Mouse (Mus musculus) frontal cortex, adult (tissue): ENCODE data around the gene B2m.
"Not testable (repeated sequence)": the region's sequence is repeated elsewhere in the genome, so short reads cannot be mapped to it uniquely, and the experiment has no call there.

Experiments
- ATAC-seq: cut with Nextera tagmentation; 2 replicates; pipeline ENCODE4 v1.9.2; 2017; ENCODE audit warnings: mild to moderate bottlenecking, moderate library complexity, mixed read lengths; ENCODE audit not compliant: low TSS enrichment

The B2m gene

DNA sequence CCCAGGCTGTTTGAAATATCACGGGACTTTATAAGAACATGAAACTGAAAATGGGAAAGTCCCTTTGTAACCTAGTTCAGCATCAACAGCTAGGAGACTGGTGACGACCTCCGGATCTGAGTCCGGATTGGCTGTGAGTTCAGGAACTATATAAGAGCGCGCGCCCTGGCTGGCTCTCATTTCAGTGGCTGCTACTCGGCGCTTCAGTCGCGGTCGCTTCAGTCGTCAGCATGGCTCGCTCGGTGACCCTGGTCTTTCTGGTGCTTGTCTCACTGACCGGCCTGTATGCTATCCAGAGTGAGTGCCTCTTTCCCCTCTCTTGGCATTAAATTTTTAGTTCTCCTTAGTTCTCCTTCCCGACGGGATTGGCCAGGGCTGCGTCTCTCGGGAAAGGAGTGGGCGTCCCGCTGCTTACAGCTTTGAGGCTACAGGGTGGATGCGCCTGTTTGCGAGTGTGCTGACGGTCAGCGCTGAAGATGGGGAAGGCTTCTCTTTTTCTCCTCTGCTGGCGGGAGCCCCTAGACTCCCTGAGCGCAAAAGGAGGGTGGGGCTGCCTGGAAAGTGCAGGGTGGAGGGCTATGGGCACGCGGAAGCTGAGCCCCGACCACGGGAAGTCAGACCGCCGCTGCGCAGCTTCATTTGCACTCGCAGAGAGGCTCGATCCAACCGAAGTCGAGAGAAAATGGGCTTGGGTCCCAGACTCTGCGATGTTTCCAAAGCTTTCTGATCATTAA is at the start of gene B2m:
Gene B2m, plus strand, starts transcription at position 179 of the 734 bp plus-strand sequence.
- ATAC-seq = peak; percentile 96

DNA sequence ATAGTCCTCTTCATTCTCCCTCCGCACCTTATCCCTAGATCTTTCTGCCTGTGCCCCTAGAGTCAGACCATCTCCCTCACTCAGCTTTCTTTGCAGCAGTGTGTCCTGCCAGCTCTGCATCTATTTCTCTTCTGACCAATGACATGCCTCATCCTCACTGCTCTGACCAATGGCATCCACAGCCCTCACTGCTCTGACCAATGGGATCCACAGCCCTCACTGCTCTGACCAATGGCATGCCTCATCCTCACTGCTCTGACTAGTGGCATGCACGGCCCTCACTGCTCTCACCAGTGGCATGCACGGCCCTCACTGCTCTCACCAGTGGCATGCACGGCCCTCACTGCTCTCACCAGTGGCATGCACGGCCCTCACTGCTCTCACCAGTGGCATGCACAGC is 49.8 kb upstream of the B2m start:
- ATAC-seq = not testable (repeated sequence)

DNA sequence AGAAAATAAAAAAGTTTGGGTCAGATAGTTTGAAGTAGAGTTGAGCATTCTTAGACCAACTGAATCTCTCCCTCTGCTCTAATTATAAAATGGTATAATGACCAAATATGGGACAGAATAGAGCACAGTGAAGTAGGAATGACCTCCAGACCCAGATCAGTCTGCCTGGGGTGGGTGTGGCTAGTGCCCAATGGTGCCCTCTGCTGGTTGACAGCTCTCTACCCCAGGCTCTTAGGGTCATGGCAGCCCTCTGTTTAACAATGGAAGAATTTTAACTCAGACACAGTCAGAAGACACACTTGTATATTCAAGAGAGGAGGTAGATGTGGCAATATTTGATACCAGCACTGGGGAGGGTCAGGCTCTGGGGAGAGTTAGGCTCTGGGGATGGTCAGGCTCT is 45.4 kb upstream of the B2m start:
- no peak for ATAC-seq

DNA sequence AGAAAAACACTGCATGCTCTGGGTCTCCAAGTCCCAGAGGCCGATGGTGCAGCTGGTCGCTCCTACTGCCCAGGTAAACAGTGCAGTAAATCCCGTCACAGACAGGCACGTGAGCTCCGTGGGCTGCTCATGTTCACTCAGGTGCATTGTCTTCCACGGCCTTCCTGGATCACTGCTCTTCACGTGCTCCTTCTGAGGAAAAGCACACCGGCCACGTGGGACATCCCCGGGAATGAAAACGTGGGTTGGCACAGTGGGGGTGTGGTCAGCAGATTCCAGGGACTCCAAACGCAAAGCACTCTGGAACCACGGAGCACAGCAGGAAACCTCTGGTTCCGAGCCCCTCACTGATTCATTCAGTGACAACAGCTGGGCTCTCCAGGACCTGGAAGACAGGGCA is 39.4 kb upstream of the B2m start:
- ATAC-seq = no peak

DNA sequence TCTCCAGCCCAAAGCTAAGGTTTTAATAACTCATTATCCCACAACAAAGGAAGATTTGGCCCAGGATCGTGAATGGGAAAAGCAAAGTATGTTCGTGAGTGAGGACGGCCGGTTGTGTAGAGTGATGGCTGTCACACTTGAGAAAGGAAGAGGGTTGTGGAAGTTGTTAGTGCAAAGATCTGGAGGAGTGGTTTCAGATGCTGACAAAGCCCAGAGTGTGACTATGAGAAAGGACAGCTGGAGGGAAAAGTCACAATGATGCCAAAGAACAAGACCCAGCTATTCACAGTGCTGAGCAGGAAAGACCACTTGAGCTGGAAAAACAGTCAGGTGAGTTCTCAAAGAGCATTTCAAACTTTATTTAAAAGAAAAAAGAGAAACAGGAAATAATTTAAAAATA is 37.8 kb upstream of the B2m start:
- ATAC-seq = no peak

DNA sequence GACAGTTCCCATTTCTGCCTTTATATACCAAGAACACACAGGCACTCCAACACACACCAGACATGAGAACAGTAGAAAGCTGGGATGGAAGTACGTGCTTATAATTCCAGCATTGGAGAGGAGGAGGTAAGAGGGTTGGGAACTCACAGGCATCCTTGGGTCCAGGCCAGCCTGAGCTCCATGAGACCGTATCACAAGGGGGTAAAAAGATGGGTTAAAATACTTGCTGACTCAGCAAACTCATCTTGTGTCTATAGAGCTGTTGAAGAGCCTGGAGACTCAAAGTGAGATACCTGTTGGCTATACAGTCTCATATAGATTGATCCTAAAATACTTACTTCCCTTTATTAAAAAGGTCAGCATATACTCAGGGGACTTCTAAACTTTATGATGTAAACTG is 30.6 kb upstream of the B2m start:
- no peak for ATAC-seq

DNA sequence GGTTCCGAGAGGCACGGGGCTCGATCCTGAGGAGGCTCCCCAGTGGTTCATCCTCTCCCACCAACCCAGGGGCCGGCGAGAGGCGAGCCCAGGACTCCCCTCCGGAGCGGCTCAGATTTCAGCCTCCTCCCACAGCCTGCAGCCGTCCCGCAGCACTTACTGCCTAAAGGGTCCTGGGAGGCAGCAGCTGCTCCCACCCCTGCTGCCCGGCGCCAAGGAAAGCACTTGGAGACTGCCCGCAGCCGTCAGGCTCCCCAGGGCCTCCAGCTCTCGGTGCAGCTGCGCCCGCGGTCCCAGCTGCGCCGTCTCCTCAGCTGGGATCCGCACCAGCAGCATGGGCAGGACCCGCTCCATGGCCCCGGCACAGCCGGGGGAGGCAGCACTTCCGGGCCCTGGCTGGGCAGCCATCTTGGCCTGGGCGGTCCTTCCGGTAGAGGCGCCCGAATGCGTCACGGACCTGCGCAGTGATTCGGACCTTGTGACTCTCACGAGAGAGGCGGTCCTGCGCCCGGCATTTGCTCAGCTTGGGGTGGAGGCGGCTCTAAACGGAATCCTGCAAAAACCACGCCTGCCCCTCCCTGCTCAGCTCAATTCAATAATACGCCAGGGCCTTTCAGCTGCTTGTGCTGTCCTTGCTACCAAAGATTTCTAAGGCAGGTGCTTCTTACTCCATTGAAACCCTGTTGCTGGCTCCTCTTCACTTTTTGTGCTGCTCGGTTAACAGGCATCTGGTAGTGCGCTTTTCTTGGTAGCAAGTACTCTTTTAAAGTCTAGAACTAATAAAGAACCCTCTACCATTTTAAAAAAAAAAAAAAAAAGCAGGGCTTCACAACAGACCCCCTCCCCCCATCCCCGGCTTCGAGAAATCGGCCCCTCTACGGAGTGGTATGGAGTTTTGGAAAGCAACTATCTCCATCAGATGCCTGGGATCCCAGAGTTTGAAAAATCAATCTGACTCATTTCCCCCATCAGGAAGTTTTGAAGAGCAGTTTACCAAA is 29.2 kb upstream of the B2m start, which contains the start of gene Spg11:
Gene Spg11, minus strand, starts transcription at position 426 of the 998 bp plus-strand sequence.
- ATAC-seq = peak; percentile 99

DNA sequence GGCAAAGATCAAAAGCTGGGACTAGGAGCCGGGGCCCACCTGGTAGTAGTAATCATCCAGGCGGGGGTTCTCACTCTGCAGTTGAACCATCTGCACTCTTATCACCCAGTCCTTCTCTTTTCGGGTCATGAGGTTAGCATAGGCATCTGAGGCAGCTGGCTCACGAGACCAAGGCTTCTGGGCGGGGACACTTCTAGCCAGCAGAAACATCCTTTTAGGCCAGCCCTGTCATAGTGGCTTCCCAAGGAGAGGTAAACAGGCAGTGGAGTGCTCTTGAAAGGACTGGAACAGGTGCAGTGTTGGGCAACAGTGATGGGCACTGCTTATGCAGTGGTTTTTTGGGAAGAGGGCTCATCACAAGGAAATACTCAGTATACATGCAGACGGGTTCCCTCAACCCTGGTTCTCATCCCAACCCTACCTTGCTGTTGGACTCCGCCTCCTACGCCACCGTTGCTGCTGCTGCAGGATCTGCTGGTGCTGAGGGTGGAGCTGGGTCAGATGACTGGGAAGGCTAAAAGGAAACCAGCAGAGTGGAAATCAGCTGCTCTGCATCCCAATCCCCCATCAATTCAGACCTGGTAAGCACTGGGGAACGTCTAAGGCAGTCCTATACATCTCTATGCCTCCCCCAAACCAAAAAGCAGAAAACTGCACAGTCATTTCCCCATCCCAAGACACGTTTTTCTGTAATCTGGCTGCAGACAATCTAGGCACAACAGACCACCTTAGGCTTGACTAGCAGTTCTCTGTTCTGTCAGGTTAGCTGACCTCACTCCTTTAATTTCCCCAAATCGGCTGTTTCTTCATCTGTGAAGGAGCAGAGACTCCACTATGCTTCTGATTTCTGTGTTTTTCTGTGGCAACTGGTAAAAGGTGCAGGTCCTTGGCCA is 21.6 kb upstream of the B2m start:
- no peak for ATAC-seq

DNA sequence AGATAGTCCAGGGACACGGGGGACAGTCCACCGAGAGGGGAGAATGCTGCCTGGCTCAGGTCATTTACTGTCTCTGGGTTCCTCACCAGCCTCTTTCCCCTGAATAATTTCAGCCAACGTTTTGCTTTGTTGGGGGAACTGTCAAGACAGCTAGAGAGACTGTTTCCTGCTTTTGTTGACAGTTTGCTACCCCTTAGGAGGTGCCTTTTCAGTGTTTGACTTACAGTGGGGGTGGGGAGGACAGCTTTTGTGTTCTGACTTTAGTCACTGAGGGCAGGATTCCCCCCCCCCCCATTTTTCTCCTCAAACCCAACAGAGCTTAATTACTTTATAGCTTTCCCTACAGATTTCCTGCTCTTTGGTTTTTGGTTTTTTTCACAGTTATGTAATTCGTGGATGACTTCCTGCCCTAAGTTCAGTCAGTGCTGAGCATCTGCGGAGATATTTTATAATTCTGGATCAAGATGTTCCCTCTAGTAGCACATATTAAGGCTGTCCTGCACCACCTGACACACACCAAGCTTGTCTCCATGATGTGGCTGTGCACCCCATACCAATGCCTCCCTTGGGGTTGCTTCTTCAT is 20.6 kb upstream of the B2m start:
- ATAC-seq = no peak

DNA sequence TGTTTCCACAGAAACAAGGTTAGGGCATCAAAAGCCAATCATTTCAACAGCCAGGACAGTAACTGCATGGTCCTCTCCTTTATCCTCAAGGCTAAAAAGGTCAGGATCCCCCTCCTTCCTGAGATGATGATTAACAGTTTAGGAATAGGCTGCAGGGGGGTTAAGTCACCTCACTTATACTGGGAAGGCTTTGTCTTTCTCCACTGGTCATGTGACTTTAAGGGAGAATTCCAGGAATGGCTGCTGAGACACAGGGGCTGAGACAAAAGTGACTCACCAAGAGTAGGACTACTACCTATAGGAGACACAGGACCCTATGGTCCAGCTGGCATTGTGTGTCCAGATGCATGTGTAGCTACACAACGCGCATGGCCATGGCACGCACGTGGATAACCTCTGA is 19.9 kb upstream of the B2m start:
- ATAC-seq = no peak

DNA sequence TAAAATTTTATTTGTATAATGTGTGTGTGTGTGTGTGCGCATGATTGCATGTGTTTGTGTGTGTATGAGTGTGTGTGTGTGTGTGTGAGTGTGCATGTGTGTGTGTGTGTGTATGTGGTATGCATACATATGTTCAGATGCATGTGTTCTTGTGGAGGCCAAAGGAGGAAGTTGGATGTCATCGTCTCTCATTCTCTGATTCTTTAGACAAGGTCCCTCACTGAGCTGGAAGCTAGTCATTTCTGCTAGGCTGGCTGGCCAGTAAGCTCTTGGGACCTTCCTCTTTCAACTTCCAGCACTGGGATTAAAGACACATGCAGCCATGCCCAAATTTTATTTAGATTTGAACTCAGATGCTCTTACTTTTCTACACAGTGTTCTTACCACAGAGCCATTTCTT is 15.4 kb upstream of the B2m start:
- ATAC-seq = no peak

DNA sequence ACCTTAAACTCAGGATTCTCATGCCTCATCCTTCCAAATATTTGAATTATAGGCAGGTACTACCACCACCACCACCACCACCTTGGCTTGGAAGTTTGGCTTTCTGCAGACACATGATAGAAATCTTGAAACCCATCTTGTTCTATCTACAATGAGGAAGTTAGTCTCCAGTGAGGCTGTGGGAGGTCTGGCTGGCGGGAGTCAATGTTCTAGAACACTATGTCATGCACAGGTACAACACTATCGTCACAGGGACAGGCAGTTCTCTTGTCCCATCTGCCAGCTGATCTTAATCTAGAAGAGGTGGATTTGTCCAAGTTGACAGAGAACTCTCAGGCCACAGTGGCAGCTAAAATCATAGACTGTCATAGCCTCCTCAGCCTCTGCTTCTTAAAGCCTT is 14.9 kb upstream of the B2m start:
- ATAC-seq = no peak

DNA sequence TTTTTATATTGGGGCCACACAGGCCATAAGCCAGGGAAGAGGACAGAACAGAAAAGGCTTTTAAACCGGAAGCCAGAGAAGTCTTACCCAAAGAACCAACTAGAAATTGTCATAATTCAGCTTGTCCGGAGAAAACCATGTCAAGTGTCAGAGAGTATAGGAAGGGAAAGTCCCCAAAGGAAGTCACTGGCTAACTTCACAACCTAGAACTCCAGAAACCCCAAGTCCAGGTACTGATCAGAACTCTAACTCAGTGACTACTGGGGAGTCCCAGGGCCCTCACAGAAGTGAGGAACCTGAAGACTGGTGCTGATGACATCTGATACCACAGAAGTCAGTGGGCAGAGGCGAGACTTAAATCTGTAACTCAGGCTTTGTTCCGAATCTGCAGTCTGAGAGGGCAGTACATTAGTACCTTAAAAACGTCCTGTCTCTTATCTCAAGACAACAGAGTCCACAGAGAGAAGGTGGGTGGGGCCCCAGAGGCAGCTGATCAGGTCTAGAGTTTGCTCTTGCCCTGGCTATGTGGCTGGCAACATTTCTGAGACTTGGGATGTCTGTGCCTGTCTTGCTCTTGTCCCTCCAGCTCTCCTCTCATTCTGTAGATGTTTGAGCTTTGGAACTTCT is 9.5 kb upstream of the B2m start:
- no peak for ATAC-seq

DNA sequence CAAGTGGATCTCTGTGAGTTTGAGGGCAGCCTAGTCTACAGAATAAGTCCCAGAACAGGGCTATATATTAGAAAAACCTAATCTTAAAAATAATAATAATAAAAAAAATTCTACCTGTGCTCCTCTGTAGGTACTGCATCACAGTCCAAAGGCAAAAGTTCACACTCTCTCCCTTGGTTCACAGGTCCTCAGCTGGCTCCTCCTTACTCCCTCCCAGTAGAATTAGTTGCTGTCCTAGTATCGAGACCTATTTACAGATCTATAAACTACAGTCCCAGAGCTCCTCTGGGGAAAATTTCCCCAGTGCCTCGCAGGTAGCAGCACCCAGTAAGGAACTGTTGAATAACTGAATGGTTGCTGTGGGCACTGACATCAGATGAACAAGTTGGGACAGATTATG is 6.7 kb upstream of the B2m start:
- ATAC-seq = no peak

DNA sequence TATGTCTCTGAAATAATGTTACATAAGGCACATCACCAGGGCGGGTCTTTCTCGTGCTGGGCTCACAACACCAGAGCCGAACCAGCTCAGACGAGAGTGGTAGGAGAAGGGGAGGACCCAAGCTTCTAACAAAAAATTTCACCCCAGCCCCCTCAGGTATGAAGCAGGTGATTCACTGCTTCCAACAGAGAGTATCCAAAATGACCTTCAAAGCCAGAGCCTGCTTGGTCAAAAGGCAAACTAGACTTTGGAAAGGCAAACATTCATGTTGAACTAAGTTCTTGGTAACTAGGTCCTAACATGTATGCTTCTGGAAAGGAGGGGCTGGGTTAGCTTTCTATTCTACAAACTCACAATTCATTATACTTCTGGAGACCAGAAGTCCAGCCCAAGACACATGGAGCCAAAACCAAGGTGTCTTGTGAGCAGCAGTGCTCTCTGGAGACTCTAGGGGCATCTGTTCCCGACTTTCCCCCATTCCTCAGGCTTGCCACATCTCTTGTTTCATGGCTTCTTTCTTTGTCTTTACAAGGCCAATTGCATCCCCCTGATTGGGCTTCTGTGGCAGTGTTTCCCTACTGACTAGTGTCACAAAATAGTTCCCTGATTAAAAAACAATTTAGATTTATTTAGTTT is 6.0 kb upstream of the B2m start:
- ATAC-seq = no peak

DNA sequence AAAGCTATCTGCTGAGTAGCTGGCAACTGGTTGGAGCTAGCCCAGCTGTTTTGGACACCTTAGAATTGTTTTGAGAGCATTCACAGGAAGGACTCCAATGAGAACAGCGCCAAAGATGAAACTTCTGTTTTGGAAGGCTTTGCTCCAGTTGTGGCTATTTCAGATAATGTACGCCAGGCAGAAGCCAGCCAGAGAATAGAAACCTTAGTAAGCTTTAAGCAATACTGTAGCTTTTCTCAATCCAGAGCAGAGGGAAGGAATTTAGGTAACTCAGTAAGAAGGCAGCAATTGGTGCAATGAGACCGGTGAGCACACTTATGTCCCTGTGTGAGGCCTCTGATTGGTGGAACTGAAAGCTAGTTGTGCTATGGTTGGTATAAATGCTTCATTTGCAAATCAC is 4.4 kb upstream of the B2m start:
- ATAC-seq = no peak

DNA sequence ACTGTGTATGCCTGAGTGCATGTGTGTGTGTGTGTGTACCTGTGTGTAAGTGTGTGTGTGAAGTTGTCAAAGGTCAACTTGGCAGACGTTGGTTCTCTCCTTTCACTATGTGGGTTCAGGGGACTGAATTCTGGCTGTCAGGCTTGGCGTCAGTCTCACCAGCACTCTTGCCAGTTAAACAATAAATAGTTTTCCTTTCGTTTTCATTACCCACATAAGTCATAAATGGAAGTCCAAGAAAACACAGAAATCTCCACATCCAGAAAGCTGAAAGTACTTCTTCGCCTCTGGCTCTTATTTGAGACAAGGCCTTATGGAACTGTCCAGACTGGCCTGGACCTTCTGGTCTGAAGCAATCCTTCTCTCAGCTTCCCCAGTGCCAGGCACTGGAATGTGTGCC is 1.7 kb upstream of the B2m start:
- ATAC-seq = no peak

DNA sequence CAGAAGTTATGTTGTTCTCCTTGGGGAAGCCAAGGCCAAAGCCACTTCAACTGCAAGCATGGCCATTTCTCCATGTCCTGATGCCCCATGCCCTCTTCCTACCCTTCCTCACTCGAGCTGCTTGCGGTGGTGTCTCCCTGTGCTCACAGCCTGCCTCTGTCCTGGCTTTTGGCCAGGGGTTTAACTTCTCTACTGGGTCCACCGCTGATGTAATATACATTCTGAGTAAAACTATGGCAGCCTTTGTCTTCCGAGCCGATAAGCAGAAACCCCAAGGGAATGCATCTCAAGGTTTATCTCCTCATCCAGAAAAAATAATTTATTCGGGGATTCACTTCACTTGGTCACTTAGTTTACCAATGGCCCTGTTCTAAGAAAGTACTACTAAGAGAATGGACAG is 799 bp upstream of the B2m start:
- no peak for ATAC-seq

DNA sequence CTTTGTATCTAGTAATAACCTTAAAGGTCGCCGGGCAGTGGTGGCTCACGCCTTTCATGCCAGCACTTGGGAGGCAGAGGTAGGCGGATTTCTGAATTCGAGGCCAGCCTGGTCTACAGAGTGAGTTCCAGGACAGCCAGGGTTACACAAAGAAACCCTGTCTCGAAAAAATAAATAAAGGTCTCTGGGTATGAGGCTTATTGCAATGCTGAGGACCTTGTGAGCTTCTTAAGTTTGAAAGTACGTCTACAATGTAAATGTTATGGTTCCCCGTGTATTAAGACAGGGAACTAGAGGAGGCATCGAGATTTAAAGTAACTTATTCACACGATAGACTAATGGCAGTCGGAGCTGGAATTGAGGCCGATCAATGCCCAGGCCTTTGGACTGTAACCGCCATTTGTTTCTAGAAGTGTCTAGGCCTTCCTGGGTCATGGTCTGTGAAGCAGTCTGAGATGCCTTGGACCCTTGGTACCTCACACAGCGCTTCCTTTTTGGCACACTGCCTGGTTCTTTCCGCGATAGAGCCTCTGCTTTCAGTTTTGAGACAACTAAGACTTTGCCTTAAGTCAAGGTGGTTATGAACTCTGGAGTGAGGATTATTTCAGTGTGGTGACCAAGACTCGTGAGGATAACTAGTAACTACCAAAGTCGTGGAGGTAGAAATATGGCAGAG is 894 bp downstream of the B2m start:
- ATAC-seq = no peak

DNA sequence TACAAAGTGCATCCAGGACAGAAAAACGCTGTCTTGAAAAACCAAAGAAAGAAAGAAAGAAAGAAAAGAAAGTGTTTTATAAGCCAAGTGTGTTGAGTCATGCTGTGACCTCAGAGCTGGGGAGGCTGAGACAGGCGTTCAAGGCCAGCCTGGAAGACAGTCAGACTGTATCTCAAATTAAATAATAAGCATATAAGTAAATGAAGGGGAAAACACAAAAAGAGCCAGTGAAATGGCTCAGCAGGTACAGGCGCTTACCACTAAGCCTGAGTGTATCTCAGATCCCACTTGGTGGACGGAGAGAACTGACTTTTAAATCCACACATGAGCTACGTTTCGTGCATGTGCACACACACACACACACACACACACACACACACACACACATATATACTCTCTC is 1.8 kb downstream of the B2m start:
- no peak for ATAC-seq
